Mouse (Mus musculus) stomach, postnatal 0 days (tissue): ENCODE results near the gene Msantd3.

Experiments
- CTCF ChIP-seq: IDR thresholded peaks from 2 replicates; pipeline ENCODE4 v1.5.1; 2016; ENCODE audit warnings: antibody characterized with exemption, low read depth, mild to moderate bottlenecking, moderate library complexity
- EP300 ChIP-seq: optimal IDR thresholded peaks from 2 replicates; pipeline ENCODE3; 2016; ENCODE audit warnings: antibody characterized with exemption

DNA sequence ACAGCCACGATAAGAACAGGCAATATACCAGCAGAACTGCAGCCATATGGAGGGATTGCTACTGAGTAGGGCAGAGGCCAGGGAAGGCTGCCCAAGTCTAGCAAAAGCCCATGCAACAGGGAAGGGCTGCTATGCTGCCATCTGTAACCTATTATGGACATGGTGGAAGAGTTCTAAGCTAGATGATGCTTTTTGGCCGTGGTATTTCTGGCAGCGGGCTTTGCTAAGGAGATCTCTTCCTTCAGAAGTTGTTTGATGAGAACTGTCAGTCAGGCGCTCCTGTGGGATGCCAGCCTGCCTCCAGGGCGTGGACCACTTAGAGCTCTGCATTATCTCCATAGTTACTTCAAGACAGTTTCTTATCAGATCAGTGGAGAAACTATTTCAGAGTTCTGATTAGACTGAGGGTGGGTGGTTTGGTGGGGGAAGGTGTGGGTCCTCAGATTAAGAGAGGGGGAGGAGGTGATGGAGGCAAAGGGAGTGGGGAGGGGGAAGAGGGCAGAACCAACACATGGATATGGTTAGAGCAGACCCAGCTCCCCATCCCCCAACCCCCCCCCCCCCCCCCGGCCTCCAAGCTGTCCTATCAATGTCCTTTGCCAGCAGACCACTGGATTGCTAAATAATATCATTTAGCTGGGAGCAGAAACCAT lies 8.8 kb downstream of the Msantd3 start:
- TF ChIP-seq CTCF (no peak), EP300 (no peak)
